Mouse (Mus musculus) neural tube, embryonic 11.5 days (tissue): Measurements from ENCODE around the gene Cep131. TPM values are rescaled to one million over a fixed set of nuclear protein-coding genes. Genes with fewer than 3 reads are reported as not detected.

Source experiments
- ATAC-seq: fragments of 200-750 bp; cut with Nextera tagmentation; 2 replicates; pipeline ENCODE4 v1.8.0; 2017; ENCODE audit warnings: moderate number of reproducible peaks, mild to moderate bottlenecking, moderate TSS enrichment, moderate library complexity; ENCODE audit not compliant: insufficient read depth, low FRiP score, low TSS enrichment
- DNase-seq: peaks from one replicate; pipeline ENCODE4 v3.0.0-alpha.2; 2015; ENCODE audit warnings: low spot score
- H3K27ac ChIP-seq: fragments of 300-500 bp; sonication (generic); 2 replicates; pipeline ENCODE4 v1.5.1; 2014; ENCODE audit warnings: low read depth, mild to moderate bottlenecking, low read length
- H3K27me3 ChIP-seq: fragments of 300-500 bp; sonication (generic); 2 replicates; pipeline ENCODE4 v1.6.1; 2014; ENCODE audit warnings: mild to moderate bottlenecking, low read length, mixed read lengths; ENCODE audit not compliant: control insufficient read depth, insufficient read depth
- H3K36me3 ChIP-seq: fragments of 300-500 bp; sonication (generic); 2 replicates; pipeline ENCODE4 v1.6.1; 2014; ENCODE audit warnings: mild to moderate bottlenecking, low read length, moderate library complexity, mixed read lengths; ENCODE audit not compliant: control insufficient read depth, insufficient read depth
- H3K4me1 ChIP-seq: fragments of 300-500 bp; sonication (generic); 2 replicates; pipeline ENCODE4 v1.6.1; 2014; ENCODE audit warnings: low read length, mixed read lengths; ENCODE audit not compliant: control insufficient read depth, insufficient read depth
- H3K4me2 ChIP-seq: fragments of 300-500 bp; sonication (generic); 2 replicates; pipeline ENCODE4 v1.6.1; 2014; ENCODE audit warnings: low read depth, mild to moderate bottlenecking, moderate library complexity
- H3K4me3 ChIP-seq: fragments of 300-500 bp; sonication (generic); 2 replicates; pipeline ENCODE4 v1.5.1; 2014; ENCODE audit warnings: low read depth, low read length
- H3K9ac ChIP-seq: fragments of 300-500 bp; sonication (generic); 2 replicates; pipeline ENCODE4 v1.6.1; 2014; ENCODE audit warnings: mild to moderate bottlenecking, low read length
- H3K9me3 ChIP-seq: fragments of 300-500 bp; sonication (generic); 2 replicates; pipeline ENCODE4 v1.6.1; 2016; ENCODE audit warnings: low read length; ENCODE audit not compliant: control insufficient read depth
- WGBS: fragments of 180-500 bp; shearing (Covaris S2); extraction: QIAGEN DNeasy Blood & Tissue Kit; methylation state at CpG from one replicate; pipeline ENCODE4 v1.1.7; 2014; 5-methylcytosine and 5-hydroxymethylcytosine counted together
- polyA plus RNA-seq: library from polyadenylated mRNA; unstranded; fragments of >200 nt; fragmentation: Nextera tagmentation; extraction: Ambion mirVana; gene quantifications from 2 replicates; pipeline ENCODE4 v1.2.1, GENCODE M21; 2014

Cep131 gene
- polyA plus RNA-seq, 1 experiment from 2014 or later, result 32.2 TPM

DNA sequence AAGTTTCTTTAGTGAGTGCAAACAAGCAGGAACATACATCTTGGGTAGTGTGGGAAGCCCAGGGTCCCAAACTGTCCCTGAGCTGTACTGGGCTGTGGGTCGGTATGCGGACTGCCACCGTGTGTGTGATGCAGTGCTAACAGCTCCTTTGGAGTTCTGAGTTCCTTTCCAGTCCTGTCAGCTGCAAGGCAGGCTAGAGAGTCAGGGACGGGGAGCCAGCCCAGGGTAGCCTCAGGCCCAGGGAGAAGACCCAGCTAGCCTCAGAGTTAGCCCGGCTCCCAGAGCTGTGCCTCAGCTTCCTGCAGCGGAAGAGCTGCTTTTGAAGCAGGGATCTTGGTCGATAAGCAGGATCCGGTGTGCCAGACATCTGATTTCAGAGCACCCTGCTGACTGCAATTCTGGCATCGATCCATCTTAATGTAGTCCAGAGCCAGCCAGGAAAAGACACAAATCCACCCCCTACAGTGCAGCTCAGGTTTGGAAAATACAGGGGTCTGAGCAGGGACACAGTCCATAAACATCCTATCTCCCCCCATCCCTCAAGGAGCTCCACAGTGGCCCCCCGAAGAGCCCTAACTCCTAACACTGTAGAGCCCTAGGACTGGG, 33.4 kb upstream of the Cep131 start:
- WGBS, result 91% methylated on average over 10 of the region's 10 CpGs
- Histone ChIP-seq H3K9ac (no peak overlapping the region), H3K9me3 (no peaks in the 10 kb centered on the region), H3K4me1 (no peaks in the 10 kb centered on the region), H3K4me2 (no peak overlapping the region), H3K4me3 (no peak overlapping the region), H3K36me3 (peaks cover 2% of the 10 kb centered on the region; the same call in 1 of the 2 replicates), H3K27ac (no peak overlapping the region), H3K27me3 (no peaks in the 10 kb centered on the region)
- ATAC-seq, result no peak
- no peak for DNase-seq

- Histone ChIP-seq H3K27ac (no peak overlapping the region), H3K4me2 (no peak overlapping the region), H3K9me3 (no peaks in the 10 kb centered on the region), H3K27me3 (no peaks in the 10 kb centered on the region), H3K4me1 (no peaks in the 10 kb centered on the region), H3K4me3 (no peak overlapping the region), H3K9ac (no peak overlapping the region), H3K36me3 (peaks cover 2% of the 10 kb centered on the region; the same call in 1 of the 2 replicates)
- ATAC-seq (no peak), DNase-seq (no peak)
- WGBS, result 91% methylated on average over 7 of the region's 7 CpGs
These were observed 32.5 kb upstream of the Cep131 start for GRCm38 (mm10) chr11:120119108-120119507.

DNA sequence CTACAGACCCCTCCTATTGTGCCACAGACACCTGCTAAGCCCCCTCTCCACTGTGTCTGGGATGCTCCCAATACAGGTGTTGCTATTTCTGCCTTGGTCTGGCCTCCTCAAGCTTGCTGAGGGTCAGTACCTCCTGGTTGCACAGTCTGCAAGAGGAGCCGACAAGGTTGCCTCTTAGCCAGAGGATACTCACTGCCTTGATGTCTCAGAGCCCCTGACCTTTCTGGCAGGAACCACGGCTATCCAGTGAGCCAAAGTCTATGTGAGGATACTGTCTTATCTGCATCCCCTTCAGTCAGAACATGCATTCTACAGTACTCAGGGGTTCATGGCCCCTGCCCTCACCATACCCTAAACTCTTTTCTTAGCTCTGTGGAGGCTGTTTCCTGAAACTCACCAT, 31.0 kb upstream of the Cep131 start:
- Histone ChIP-seq H3K9me3 (no peaks in the 10 kb centered on the region), H3K4me3 (no peak overlapping the region), H3K4me1 (no peaks in the 10 kb centered on the region), H3K9ac (no peak overlapping the region), H3K27ac (no peak overlapping the region), H3K36me3 (peaks cover 2% of the 10 kb centered on the region; the same call in 1 of the 2 replicates), H3K27me3 (no peaks in the 10 kb centered on the region), H3K4me2 (no peak overlapping the region)
- 92% methylated on average over 2 of the region's 2 CpGs for WGBS
- ATAC-seq (no peak), DNase-seq (no peak)

GRCm38 (mm10) chr11:120114488-120115215, 28.0 kb upstream of the Cep131 start:
- Histone ChIP-seq H3K9ac (no peak overlapping the region), H3K4me3 (no peak overlapping the region), H3K36me3 (peaks cover 2% of the 10 kb centered on the region; the same call in 1 of the 2 replicates), H3K27me3 (no peaks in the 10 kb centered on the region), H3K4me2 (no peak overlapping the region), H3K9me3 (no peaks in the 10 kb centered on the region), H3K27ac (no peak overlapping the region), H3K4me1 (no peaks in the 10 kb centered on the region)
- no peak for DNase-seq
- WGBS, result 85% methylated on average over 21 of the region's 21 CpGs
- ATAC-seq, result no peak

- Histone ChIP-seq H3K9me3 (no peaks in the 10 kb centered on the region), H3K9ac (no peak overlapping the region), H3K4me3 (no peak overlapping the region), H3K4me2 (no peak overlapping the region), H3K27me3 (no peaks in the 10 kb centered on the region), H3K27ac (no peak overlapping the region), H3K4me1 (no peaks in the 10 kb centered on the region), H3K36me3 (peaks cover 5% of the 10 kb centered on the region)
- no peak for DNase-seq
- 90% methylated on average over 4 of the region's 4 CpGs for WGBS
- ATAC-seq, result no peak
These were observed 25.5 kb upstream of the Cep131 start for GRCm38 (mm10) chr11:120112136-120112535.

DNA sequence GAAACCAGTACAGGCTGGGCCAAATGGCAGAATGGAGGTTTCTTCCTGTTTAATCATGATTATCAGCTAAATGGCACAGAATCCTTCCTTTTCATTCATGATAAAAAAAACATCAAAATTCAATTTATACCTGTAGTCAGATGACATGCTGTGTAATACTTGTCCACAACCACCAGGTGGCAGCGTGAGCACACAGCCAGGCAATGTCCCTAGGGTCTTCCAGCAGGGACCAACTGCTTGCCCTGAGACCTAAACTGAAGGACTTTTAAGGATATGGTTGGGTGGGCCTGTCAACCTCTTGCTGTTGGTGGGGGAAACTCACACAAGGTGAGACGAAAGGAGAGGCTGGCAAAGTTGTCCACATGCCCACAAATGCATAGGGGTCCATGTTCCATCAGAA, 24.4 kb upstream of the Cep131 start:
- H3K36me3 ChIP-seq, result peaks cover 3% of the 10 kb centered on the region; the same call in 1 of the 2 replicates
- H3K27ac ChIP-seq, result no peak overlapping the region
- no peak overlapping the region for H3K9ac ChIP-seq

GRCm38 (mm10) chr11:120110554-120110953, 23.9 kb upstream of the Cep131 start:
- Histone ChIP-seq H3K4me3 (no peak overlapping the region), H3K4me2 (no peak overlapping the region), H3K4me1 (no peaks in the 10 kb centered on the region), H3K27me3 (no peaks in the 10 kb centered on the region), H3K36me3 (peaks cover 6% of the 10 kb centered on the region), H3K27ac (no peak overlapping the region), H3K9me3 (no peaks in the 10 kb centered on the region), H3K9ac (no peak overlapping the region)
- DNase-seq (no peak), ATAC-seq (no peak)
- 69% methylated on average over 7 of the region's 7 CpGs for WGBS

More for the DNA sequence above, 24.4 kb upstream of the Cep131 start:
- H3K4me3 ChIP-seq, result no peak overlapping the region
- H3K9me3 ChIP-seq, result no peaks in the 10 kb centered on the region
- WGBS, result 7% methylated on average over 2 of the region's 2 CpGs
- no peak overlapping the region for H3K4me2 ChIP-seq
- H3K4me1 ChIP-seq, result no peaks in the 10 kb centered on the region
- DNase-seq, result peak; percentile 81
- no peaks in the 10 kb centered on the region for H3K27me3 ChIP-seq
- no peak for ATAC-seq

DNA sequence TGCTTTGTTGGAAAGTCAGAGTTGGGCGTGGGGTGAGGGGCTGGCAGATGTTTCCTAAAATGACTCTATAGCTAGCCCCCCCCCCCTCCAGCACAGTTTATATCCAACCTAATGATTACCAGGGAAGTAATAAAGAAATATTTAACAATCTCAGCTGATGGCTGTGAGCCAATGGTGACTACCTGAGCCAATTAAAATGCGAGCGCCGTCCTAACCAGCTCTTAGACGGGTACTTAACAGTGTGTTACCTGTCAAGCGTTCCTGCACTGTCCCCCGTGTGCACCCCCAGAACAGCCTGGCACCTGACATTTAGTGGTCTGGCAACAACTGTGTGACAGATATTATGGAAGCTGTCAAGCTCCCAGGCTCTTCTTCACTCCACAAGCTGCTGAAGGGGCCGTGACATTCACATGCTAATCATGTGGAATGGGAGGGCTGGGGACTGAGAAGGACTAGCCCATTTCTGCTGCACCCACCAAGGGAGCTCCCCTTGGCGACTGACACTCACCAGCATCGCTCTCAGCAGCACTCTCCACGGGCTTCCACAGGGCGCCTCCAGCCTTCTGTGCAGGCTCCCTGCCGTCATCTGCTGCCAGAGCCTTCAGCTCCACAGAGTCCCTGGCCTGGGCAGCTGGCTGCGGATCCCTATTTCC, 23.1 kb upstream of the Cep131 start:
- H3K4me2 ChIP-seq, result no peak overlapping the region
- H3K4me1 ChIP-seq, result no peaks in the 10 kb centered on the region
- no peaks in the 10 kb centered on the region for H3K27me3 ChIP-seq
- no peak overlapping the region for H3K4me3 ChIP-seq
- WGBS, result 78% methylated on average over 14 of the region's 14 CpGs
- peaks cover 8% of the 10 kb centered on the region for H3K36me3 ChIP-seq
- DNase-seq, result no peak
- ATAC-seq, result no peak
- H3K27ac ChIP-seq, result no peak overlapping the region
- H3K9me3 ChIP-seq, result no peaks in the 10 kb centered on the region
- no peak overlapping the region for H3K9ac ChIP-seq
